Mouse (Mus musculus) myocyte (in vitro differentiated cells): ENCODE data around the gene Gm11084. TPM values are rescaled to one million over a fixed set of nuclear protein-coding genes. Genes with fewer than 3 reads are reported as not detected.

ENCODE experiments used
- H3K27me3 ChIP-seq: one replicate; pipeline ENCODE4 v1.6.1; 2011; ENCODE audit not compliant: control insufficient read depth, insufficient read depth, insufficient read length
- H3K36me3 ChIP-seq: one replicate; pipeline ENCODE4 v1.6.1; 2011; ENCODE audit not compliant: control insufficient read depth, insufficient read depth
- H3K4me2 ChIP-seq: one replicate; pipeline ENCODE4 v1.6.1; 2011; ENCODE audit warnings: low read depth, control low read depth
- H3K4me3 ChIP-seq: one replicate; pipeline ENCODE4 v1.5.1; 2011; ENCODE audit warnings: mild to moderate bottlenecking, control low read depth, moderate library complexity
- H3K79me2 ChIP-seq: one replicate; pipeline ENCODE4 v1.6.1; 2011; ENCODE audit not compliant: control insufficient read depth, insufficient read depth
- H3ac ChIP-seq: one replicate; pipeline ENCODE4 v1.6.1; 2011; ENCODE audit not compliant: control insufficient read depth, insufficient read length
- CEBPB ChIP-seq: IDR thresholded peaks from 2 replicates; pipeline ENCODE4 v1.6.1; 2011; ENCODE audit warnings: mild to moderate bottlenecking, moderate library complexity; ENCODE audit not compliant: poor library complexity, insufficient read depth, severe bottlenecking
- E2F4 ChIP-seq: IDR thresholded peaks from one replicate; pipeline ENCODE4 v1.6.1; 2011; ENCODE audit warnings: mild to moderate bottlenecking, control low read depth, moderate library complexity; ENCODE audit not compliant: insufficient read depth
- MAX ChIP-seq: IDR thresholded peaks from one replicate; pipeline ENCODE4 v1.6.1; 2011; ENCODE audit warnings: low read depth, mild to moderate bottlenecking, control low read depth
- MYOD1 ChIP-seq, 3 experiments: IDR thresholded peaks; one replicate each; pipeline ENCODE4 v1.6.1; 2011; ENCODE audit warnings: control low read depth in 2 of 3, low read depth in 2 of 3, mild to moderate bottlenecking in 2 of 3, moderate library complexity in 1 of 3; ENCODE audit not compliant: insufficient read length in 2 of 3, control insufficient read depth in 1 of 3
- MYOG ChIP-seq, 3 experiments: IDR thresholded peaks; one replicate each; pipeline ENCODE4 v1.6.1; 2011; ENCODE audit warnings: control low read depth in 2 of 3, low read depth in 2 of 3, mild to moderate bottlenecking in 2 of 3; ENCODE audit not compliant: insufficient read length in 2 of 3, control insufficient read depth in 1 of 3, insufficient read depth in 1 of 3
- POLR2A ChIP-seq: IDR thresholded peaks from one replicate; pipeline ENCODE4 v1.6.1; 2011; ENCODE audit warnings: low read depth, mild to moderate bottlenecking, control low read depth, moderate library complexity; ENCODE audit not compliant: insufficient read length
- POLR2AphosphoS2 ChIP-seq: IDR thresholded peaks from one replicate; pipeline ENCODE4 v1.6.1; 2011; ENCODE audit warnings: low read depth, control low read depth; ENCODE audit not compliant: insufficient read length
- REST ChIP-seq: IDR thresholded peaks from one replicate; pipeline ENCODE4 v1.6.1; 2011; ENCODE audit warnings: mild to moderate bottlenecking, control low read depth, moderate library complexity; ENCODE audit not compliant: insufficient read depth, insufficient read length
- SRF ChIP-seq: IDR thresholded peaks from one replicate; pipeline ENCODE4 v1.6.1; 2011; ENCODE audit warnings: low read depth; ENCODE audit not compliant: control insufficient read depth, insufficient read length
- TCF12 ChIP-seq: IDR thresholded peaks from one replicate; pipeline ENCODE4 v1.6.1; 2011; ENCODE audit warnings: mild to moderate bottlenecking, control low read depth; ENCODE audit not compliant: poor library complexity, insufficient read depth, severe bottlenecking
- TCF3 ChIP-seq: IDR thresholded peaks from one replicate; pipeline ENCODE4 v1.6.1; 2011; ENCODE audit warnings: low read depth, control low read depth; ENCODE audit not compliant: insufficient read length
- USF1 ChIP-seq: IDR thresholded peaks from one replicate; pipeline ENCODE4 v1.6.1; 2011; ENCODE audit warnings: low read depth, mild to moderate bottlenecking, control low read depth, moderate library complexity
- polyA plus RNA-seq: library from polyadenylated mRNA; unstranded; fragments of >200 nt; fragmentation: generic; extraction: Trizol; gene quantifications from one replicate; pipeline ENCODE4 v1.2.1, GENCODE M21; 2012; ENCODE audit warnings: missing spikeins

The Gm11084 gene
- polyA plus RNA-seq, 1 experiment, result not detected

GRCm38 (mm10) chr2:72965450-72965849 is 21.1 kb downstream of the Gm11084 start:
- Histone ChIP-seq H3K27me3 (no peaks in the 10 kb centered on the region), H3K36me3 (peaks cover 22% of the 10 kb centered on the region)

DNA sequence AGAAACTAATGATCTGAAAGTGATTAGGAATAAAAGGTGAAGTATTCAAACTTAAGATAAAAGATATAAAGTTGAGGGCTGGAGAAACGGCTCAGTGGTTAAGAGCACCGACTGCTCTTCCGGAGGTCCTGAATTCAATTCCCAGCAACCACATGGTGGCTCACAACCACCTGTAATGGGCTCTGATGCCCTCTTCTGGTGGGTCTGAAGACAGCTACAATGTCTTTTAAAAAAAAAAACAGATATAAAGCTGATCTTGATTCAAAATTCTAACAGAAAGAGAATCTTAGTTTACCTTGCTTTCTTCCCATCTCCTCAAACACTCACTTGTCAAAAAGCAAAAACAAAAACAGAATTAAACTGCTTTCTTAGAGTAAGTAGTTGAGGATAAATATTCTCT is 30.1 kb downstream of the Gm11084 start:
- TF ChIP-seq E2F4 (no peak), POLR2AphosphoS2 (no peak), SRF (no peak), MYOG (IDR thresholded peaks at IDR 0.05; ENCODE audit: control insufficient read depth in 1 of 3, insufficient read depth in 1 of 3, insufficient read length in 2 of 3, low read depth in 2 of 3) (no peak), POLR2A (no peak), USF1 (no peak), MAX (no peak), REST (no peak), CEBPB (no peak), TCF12 (no peak), TCF3 (no peak), MYOD1 (IDR thresholded peaks at IDR 0.05; ENCODE audit: control insufficient read depth in 1 of 3, insufficient read length in 2 of 3, low read depth in 2 of 3) (no peak)
- H3K27me3 ChIP-seq, result no peaks in the 10 kb centered on the region
- peaks cover 11% of the 10 kb centered on the region for H3K36me3 ChIP-seq
- H3K79me2 ChIP-seq, result peaks cover 99% of the 10 kb centered on the region
- no peak overlapping the region for H3ac ChIP-seq
- no peak overlapping the region for H3K4me3 ChIP-seq
- H3K4me2 ChIP-seq, result no peak overlapping the region

More at GRCm38 (mm10) chr2:72965450-72965849, 21.1 kb downstream of the Gm11084 start:
- Histone ChIP-seq H3K4me2 (no peak overlapping the region), H3ac (no peak overlapping the region), H3K4me3 (no peak overlapping the region), H3K79me2 (peaks cover 100% of the 10 kb centered on the region)
- TF ChIP-seq SRF (no peak), REST (no peak), MYOG (IDR thresholded peaks at IDR 0.05; ENCODE audit: control insufficient read depth in 1 of 3, insufficient read depth in 1 of 3, insufficient read length in 2 of 3, low read depth in 2 of 3) (no peak)

DNA sequence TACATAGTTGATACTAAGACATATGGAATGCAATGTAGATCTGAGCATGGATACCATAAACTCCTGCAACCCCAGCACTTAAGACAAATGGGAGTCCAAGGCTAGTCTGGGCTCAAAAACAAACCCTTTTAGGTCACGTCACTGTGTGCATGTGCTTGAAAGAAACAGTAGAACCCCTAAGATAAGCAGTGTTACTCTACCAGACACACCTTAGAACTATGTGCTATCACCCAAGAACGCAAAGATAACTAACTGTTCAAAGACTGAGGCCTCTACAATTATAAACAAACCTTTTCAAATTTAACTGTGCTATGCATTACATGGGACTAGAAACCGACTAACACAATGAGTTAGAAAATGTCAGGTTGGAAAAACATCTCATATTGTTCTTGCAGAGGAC is 33.5 kb downstream of the Gm11084 start:
- H3K36me3 ChIP-seq, result peaks cover 11% of the 10 kb centered on the region

GRCm38 (mm10) chr2:72935937-72936336 is 50.6 kb downstream of the Gm11084 start:
- no peak overlapping the region for H3K4me3 ChIP-seq
- no peak overlapping the region for H3ac ChIP-seq
- no peaks in the 10 kb centered on the region for H3K79me2 ChIP-seq
- H3K36me3 ChIP-seq, result peaks cover 37% of the 10 kb centered on the region
- no peaks in the 10 kb centered on the region for H3K27me3 ChIP-seq
- no peak for TF ChIP-seq POLR2A
- TF ChIP-seq REST, result no peak
- TF ChIP-seq USF1, result no peak
- no peak for TF ChIP-seq TCF3
- no peak for TF ChIP-seq CEBPB
- TF ChIP-seq E2F4, result no peak
- no peak for TF ChIP-seq SRF
- no peak for TF ChIP-seq MYOD1 (IDR thresholded peaks at IDR 0.05; ENCODE audit: control insufficient read depth in 1 of 3, insufficient read length in 2 of 3, low read depth in 2 of 3)
- no peak for TF ChIP-seq MAX
- no peak for TF ChIP-seq TCF12
- TF ChIP-seq MYOG (IDR thresholded peaks at IDR 0.05; ENCODE audit: control insufficient read depth in 1 of 3, insufficient read depth in 1 of 3, insufficient read length in 2 of 3, low read depth in 2 of 3), result no peak
- TF ChIP-seq POLR2AphosphoS2, result no peak
- no peak overlapping the region for H3K4me2 ChIP-seq

More for the DNA sequence above, 33.5 kb downstream of the Gm11084 start:
- no peak for TF ChIP-seq SRF
- peaks cover 99% of the 10 kb centered on the region for H3K79me2 ChIP-seq
- no peaks in the 10 kb centered on the region for H3K27me3 ChIP-seq
- H3K4me3 ChIP-seq, result no peak overlapping the region
- no peak overlapping the region for H3ac ChIP-seq
- no peak overlapping the region for H3K4me2 ChIP-seq

GRCm38 (mm10) chr2:72932186-72932585 is 54.3 kb downstream of the Gm11084 start:
- no peaks in the 10 kb centered on the region for H3K79me2 ChIP-seq
- no peak overlapping the region for H3ac ChIP-seq
- H3K4me3 ChIP-seq, result no peak overlapping the region
- TF ChIP-seq MYOG (IDR thresholded peaks at IDR 0.05; ENCODE audit: control insufficient read depth in 1 of 3, insufficient read depth in 1 of 3, insufficient read length in 2 of 3, low read depth in 2 of 3), result no peak
- H3K36me3 ChIP-seq, result peaks cover 2% of the 10 kb centered on the region
- H3K27me3 ChIP-seq, result no peaks in the 10 kb centered on the region
- no peak overlapping the region for H3K4me2 ChIP-seq

GRCm38 (mm10) chr2:72924981-72925380 is 61.5 kb downstream of the Gm11084 start:
- TF ChIP-seq TCF12 (no peak), MYOD1 (IDR thresholded peaks at IDR 0.05; ENCODE audit: control insufficient read depth in 1 of 3, insufficient read length in 2 of 3, low read depth in 2 of 3) (no peak), USF1 (no peak), SRF (no peak), E2F4 (no peak), TCF3 (no peak), MYOG (IDR thresholded peaks at IDR 0.05; ENCODE audit: control insufficient read depth in 1 of 3, insufficient read depth in 1 of 3, insufficient read length in 2 of 3, low read depth in 2 of 3) (no peak), REST (no peak), CEBPB (no peak), POLR2A (no peak), MAX (no peak), POLR2AphosphoS2 (no peak)
- Histone ChIP-seq H3K27me3 (no peaks in the 10 kb centered on the region), H3K79me2 (no peaks in the 10 kb centered on the region), H3K4me2 (no peak overlapping the region), H3K36me3 (no peaks in the 10 kb centered on the region), H3K4me3 (no peak overlapping the region), H3ac (no peak overlapping the region)
